Mouse (Mus musculus) E14TG2a.4 (cell line): ENCODE measurements at regions not wholly inside any gene's neighbourhood (a gene's known extent, or its start where the extent isn't known, plus 50 kb on each side); places are given as distances from the start of the nearest gene placed in this dataset.
"Not testable (repeated sequence)": the region's sequence is repeated elsewhere in the genome, so short reads cannot be mapped to it uniquely, and the experiment has no call there.

ENCODE experiments used
- CTCF ChIP-seq: conservative IDR thresholded peaks from 2 replicates; pipeline ENCODE4 v1.5.1; 2014; ENCODE audit warnings: low read length
- NANOG ChIP-seq: IDR thresholded peaks from 2 replicates; pipeline ENCODE4 v1.6.1; 2014; ENCODE audit warnings: borderline replicate concordance, low read length, mixed read lengths
- POU5F1 ChIP-seq: IDR thresholded peaks from 2 replicates; pipeline ENCODE4 v1.6.1; 2014; ENCODE audit warnings: low read length, borderline replicate concordance

DNA sequence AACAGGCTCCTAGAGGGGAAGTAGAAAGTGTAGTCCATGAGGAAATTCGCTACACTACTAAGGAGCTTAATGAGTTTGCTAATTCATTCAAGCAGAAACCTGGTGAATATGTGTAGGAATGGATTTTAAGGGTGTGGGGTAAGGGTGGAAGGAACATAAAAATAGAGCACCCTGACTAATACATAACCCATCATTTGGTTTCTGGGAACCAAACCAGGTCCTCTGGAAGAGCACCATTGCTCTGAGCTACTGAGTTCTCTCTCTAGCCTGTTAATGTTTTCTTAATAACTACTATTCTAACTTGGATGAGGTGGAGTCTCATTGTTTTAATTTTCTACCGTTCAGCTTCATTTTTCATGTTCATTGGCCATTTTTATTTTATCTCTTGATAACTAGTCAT is 94.2 kb upstream of the Hao2 start:
- not testable (repeated sequence) for TF ChIP-seq CTCF, POU5F1, NANOG
